Mouse (Mus musculus): ENCODE measurements at regions not wholly inside any gene's neighbourhood (a gene's known extent, or its start where the extent isn't known, plus 50 kb on each side); places are given as distances from the start of the nearest gene placed in this dataset.

DNA sequence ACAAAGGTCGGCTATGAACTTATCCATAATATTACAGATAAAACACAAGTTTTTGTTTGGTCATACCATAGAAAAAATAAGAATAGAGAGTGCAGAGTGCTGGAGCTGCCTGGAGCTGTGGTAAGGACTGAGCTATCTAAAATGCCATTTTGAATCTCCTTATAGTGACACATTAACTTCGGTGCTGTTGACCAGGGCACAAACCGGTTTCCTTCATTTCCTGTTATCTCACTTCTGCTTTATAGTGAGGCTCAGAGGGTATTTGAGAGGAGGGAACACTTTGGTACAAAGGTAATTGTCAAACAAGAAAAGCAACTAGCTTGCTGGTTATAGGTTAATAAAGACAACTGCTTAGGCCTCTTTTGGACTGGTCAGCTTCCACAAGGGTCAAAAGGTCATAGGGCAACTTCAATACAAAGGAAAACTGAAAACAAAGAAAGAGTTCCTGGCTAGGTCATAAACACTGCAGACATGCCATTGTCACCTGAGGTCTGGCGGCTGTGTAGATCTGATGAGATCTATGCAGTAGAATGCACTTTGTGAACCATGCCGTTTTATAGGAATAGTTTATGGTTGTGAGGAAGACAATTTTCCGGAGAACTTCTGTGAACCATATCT, 132.2 kb upstream of the Bmp2 start:
- no peak for TF ChIP-seq USF1 (IDR thresholded peaks at IDR 0.05; ENCODE audit: low read depth)
- no peak for TF ChIP-seq CTCF (IDR thresholded peaks at IDR 0.05; ENCODE audit: control insufficient read depth, insufficient read depth, insufficient read length)
- TF ChIP-seq MYOG (IDR thresholded peaks at IDR 0.05; ENCODE audit: control insufficient read depth, extremely low read depth, insufficient read length), result no peak
- TF ChIP-seq MAX (IDR thresholded peaks at IDR 0.05), result no peak
- no peak for TF ChIP-seq CEBPB (IDR thresholded peaks at IDR 0.05; ENCODE audit: low read depth)
- TF ChIP-seq MYOD1 (IDR thresholded peaks at IDR 0.05; ENCODE audit: control insufficient read depth, insufficient read length, low read depth), result no peak
- TF ChIP-seq FOSL1 (IDR thresholded peaks at IDR 0.05; ENCODE audit: insufficient read depth, low read length, poor library complexity, severe bottlenecking), result no peak
